Mouse (Mus musculus) limb, embryonic 13.5 days (tissue): ENCODE results near the gene Lsm10. TPM values are rescaled to one million over a fixed set of nuclear protein-coding genes. Genes with fewer than 3 reads are reported as not detected.

Experiments used
- ATAC-seq: fragments of 200-750 bp; cut with Nextera tagmentation; 2 replicates; pipeline ENCODE4 v1.8.0; 2017; ENCODE audit warnings: low read depth, moderate number of reproducible peaks, moderate TSS enrichment; ENCODE audit not compliant: low FRiP score
- H3K27ac ChIP-seq: fragments of 300-500 bp; sonication (generic); 2 replicates; pipeline ENCODE4 v1.5.1; 2015; ENCODE audit warnings: inconsistent platforms, mild to moderate bottlenecking, moderate library complexity
- H3K27me3 ChIP-seq: fragments of 300-500 bp; sonication (generic); 2 replicates; pipeline ENCODE4 v1.6.1; 2015; ENCODE audit warnings: mild to moderate bottlenecking, inconsistent platforms
- H3K36me3 ChIP-seq: fragments of 300-500 bp; sonication (generic); 2 replicates; pipeline ENCODE4 v1.6.1; 2015; ENCODE audit warnings: inconsistent platforms, mild to moderate bottlenecking, moderate library complexity
- H3K4me1 ChIP-seq: fragments of 300-500 bp; sonication (generic); 2 replicates; pipeline ENCODE4 v1.6.1; 2015; ENCODE audit warnings: inconsistent platforms
- H3K4me2 ChIP-seq: fragments of 300-500 bp; sonication (generic); replicated peaks from 2 replicates; pipeline ENCODE4 v1.6.1; 2015; ENCODE audit warnings: inconsistent platforms, mild to moderate bottlenecking, moderate library complexity
- H3K4me3 ChIP-seq: fragments of 300-500 bp; sonication (generic); 2 replicates; pipeline ENCODE4 v1.5.1; 2015; ENCODE audit warnings: moderate library complexity, mild to moderate bottlenecking, inconsistent platforms
- H3K9ac ChIP-seq: fragments of 300-500 bp; sonication (generic); 2 replicates; pipeline ENCODE4 v1.6.1; 2015; ENCODE audit warnings: mild to moderate bottlenecking, inconsistent platforms
- H3K9me3 ChIP-seq: fragments of 300-500 bp; sonication (generic); 2 replicates; pipeline ENCODE4 v1.6.1; 2016; ENCODE audit warnings: inconsistent platforms
- WGBS: fragments of 180-500 bp; shearing (Covaris S2); methylation state at CpG from one replicate; pipeline ENCODE4 v1.1.7; 2015; 5-methylcytosine and 5-hydroxymethylcytosine counted together
- polyA plus RNA-seq: library from polyadenylated mRNA; unstranded; fragments of >200 nt; fragmentation: Nextera tagmentation; extraction: Ambion mirVana; gene quantifications from 2 replicates; pipeline ENCODE4 v1.2.1, GENCODE M21; 2015

Lsm10 gene
- polyA plus RNA-seq, 1 experiment from 2014 or later, result 44.7 TPM

GRCm38 (mm10) chr4:126102061-126102841 lies 5.8 kb downstream of the Lsm10 start:
- Histone ChIP-seq H3K27ac (0 out of 2 replicates have a peak overlapping the region, but pooled peaks have one; percentile 29), H3K9ac (no peak overlapping the region), H3K4me1 (peaks cover 24% of the 10 kb centered on the region), H3K27me3 (no peaks in the 10 kb centered on the region), H3K4me2 (peak overlapping the region; percentile 81), H3K36me3 (peaks cover 21% of the 10 kb centered on the region), H3K4me3 (0 out of 2 replicates have a peak overlapping the region, but pooled peaks have one; percentile 87), H3K9me3 (no peaks in the 10 kb centered on the region)
- ATAC-seq, result no peak
- 49% methylated on average over 7 of the region's 7 CpGs for WGBS

- Histone ChIP-seq H3K27ac (peak overlapping the region; percentile 29), H3K9me3 (no peaks in the 10 kb centered on the region), H3K4me3 (peak overlapping the region; percentile 87), H3K27me3 (no peaks in the 10 kb centered on the region), H3K9ac (peak overlapping the region; percentile 62), H3K36me3 (peaks cover 19% of the 10 kb centered on the region), H3K4me1 (peaks cover 26% of the 10 kb centered on the region), H3K4me2 (peak overlapping the region; percentile 81)
- ATAC-seq, result peak; percentile 30; the same call in 1 of the 2 replicates
- 4% methylated on average over 15 of the region's 15 CpGs for WGBS
Observed at GRCm38 (mm10) chr4:126103057-126103581, 6.7 kb downstream of the Lsm10 start.

GRCm38 (mm10) chr4:126103590-126104068 lies 7.2 kb downstream of the Lsm10 start, which contains the start of gene Stk40:
TSS of gene Stk40 (plus strand) at chr4:126103957.
- Histone ChIP-seq H3K4me3 (peak within 1 kb of the TSS; percentile 87), H3K9me3 (no peaks in the 10 kb centered on the region), H3K9ac (peak within 1 kb of the TSS; percentile 87), H3K27ac (peak within 1 kb of the TSS; percentile 29), H3K4me2 (peak within 1 kb of the TSS; percentile 97), H3K36me3 (peaks cover 14% of the 10 kb centered on the region), H3K4me1 (peaks cover 31% of the 10 kb centered on the region), H3K27me3 (no peaks in the 10 kb centered on the region)
- ATAC-seq, result peak; percentile 98
- 2% methylated on average over 34 of the region's 34 CpGs for WGBS

- H3K4me3 ChIP-seq, result peak overlapping the region; percentile 87
- H3K4me1 ChIP-seq, result peaks cover 38% of the 10 kb centered on the region
- WGBS, result 4% methylated on average over 34 of the region's 34 CpGs
- H3K27ac ChIP-seq, result no peak overlapping the region
- peak; percentile 3; the same call in 1 of the 2 replicates for ATAC-seq
- peak overlapping the region; percentile 87 for H3K9ac ChIP-seq
- peaks cover 5% of the 10 kb centered on the region; the same call in 1 of the 2 replicates for H3K36me3 ChIP-seq
- H3K4me2 ChIP-seq, result peak overlapping the region; percentile 97
- H3K27me3 ChIP-seq, result no peaks in the 10 kb centered on the region
- H3K9me3 ChIP-seq, result no peaks in the 10 kb centered on the region
Observed at GRCm38 (mm10) chr4:126104261-126105075, 8.0 kb downstream of the Lsm10 start.

GRCm38 (mm10) chr4:126105131-126105783 lies 8.8 kb downstream of the Lsm10 start:
- H3K27me3 ChIP-seq, result no peaks in the 10 kb centered on the region
- H3K27ac ChIP-seq, result no peak overlapping the region
- peak overlapping the region; percentile 87 for H3K4me3 ChIP-seq
- peak overlapping the region; percentile 87; the same call in 1 of the 2 replicates for H3K9ac ChIP-seq
- H3K4me2 ChIP-seq, result peak overlapping the region; percentile 97
- no peak for ATAC-seq
- 54% methylated on average over 7 of the region's 7 CpGs for WGBS
- H3K4me1 ChIP-seq, result peaks cover 46% of the 10 kb centered on the region
- H3K36me3 ChIP-seq, result no peaks in the 10 kb centered on the region; the same call in 1 of the 2 replicates
- no peaks in the 10 kb centered on the region for H3K9me3 ChIP-seq

- H3K36me3 ChIP-seq, result no peaks in the 10 kb centered on the region
- no peak overlapping the region for H3K4me3 ChIP-seq
- H3K27ac ChIP-seq, result no peak overlapping the region
- H3K9ac ChIP-seq, result peak overlapping the region; percentile 31; the same call in 1 of the 2 replicates
- peaks cover 48% of the 10 kb centered on the region for H3K4me1 ChIP-seq
- H3K9me3 ChIP-seq, result no peaks in the 10 kb centered on the region
- no peak overlapping the region for H3K4me2 ChIP-seq
- ATAC-seq, result no peak
- no peaks in the 10 kb centered on the region for H3K27me3 ChIP-seq
- 45% methylated on average over 8 of the region's 8 CpGs for WGBS
Observed at GRCm38 (mm10) chr4:126108061-126108740, 11.8 kb downstream of the Lsm10 start.

GRCm38 (mm10) chr4:126109613-126110373 lies 13.4 kb downstream of the Lsm10 start:
- ATAC-seq, result no peak
- H3K27me3 ChIP-seq, result no peaks in the 10 kb centered on the region
- 72% methylated on average over 10 of the region's 10 CpGs for WGBS
- no peaks in the 10 kb centered on the region for H3K36me3 ChIP-seq
- peak overlapping the region; percentile 47 for H3K4me2 ChIP-seq
- H3K4me3 ChIP-seq, result no peak overlapping the region
- H3K4me1 ChIP-seq, result peaks cover 43% of the 10 kb centered on the region
- peak overlapping the region; percentile 82; the same call in 1 of the 2 replicates for H3K27ac ChIP-seq
- H3K9me3 ChIP-seq, result no peaks in the 10 kb centered on the region
- H3K9ac ChIP-seq, result peak overlapping the region; percentile 48; the same call in 1 of the 2 replicates

GRCm38 (mm10) chr4:126110374-126111152 lies 14.1 kb downstream of the Lsm10 start:
- no peak overlapping the region for H3K4me3 ChIP-seq
- peak overlapping the region; percentile 48 for H3K9ac ChIP-seq
- peaks cover 39% of the 10 kb centered on the region for H3K4me1 ChIP-seq

GRCm38 (mm10) chr4:126111153-126111549 lies 14.7 kb downstream of the Lsm10 start:
- Histone ChIP-seq H3K27ac (peak overlapping the region; percentile 82), H3K4me1 (peaks cover 43% of the 10 kb centered on the region), H3K36me3 (no peaks in the 10 kb centered on the region), H3K27me3 (no peaks in the 10 kb centered on the region), H3K9me3 (no peaks in the 10 kb centered on the region), H3K4me2 (peak overlapping the region; percentile 47), H3K4me3 (no peak overlapping the region), H3K9ac (peak overlapping the region; percentile 48; the same call in 1 of the 2 replicates)
- 0 out of 2 replicates have a peak, but pooled peaks have one; percentile 2 for ATAC-seq
- WGBS, result 18% methylated on average over 7 of the region's 7 CpGs

More at GRCm38 (mm10) chr4:126110374-126111152, 14.1 kb downstream of the Lsm10 start:
- Histone ChIP-seq H3K4me2 (peak overlapping the region; percentile 47), H3K36me3 (no peaks in the 10 kb centered on the region), H3K9me3 (no peaks in the 10 kb centered on the region), H3K27me3 (no peaks in the 10 kb centered on the region), H3K27ac (peak overlapping the region; percentile 82)
- WGBS, result 8% methylated on average over 12 of the region's 12 CpGs
- peak; percentile 73 for ATAC-seq

GRCm38 (mm10) chr4:126113243-126113642 lies 16.8 kb downstream of the Lsm10 start:
- WGBS, result 91% methylated on average over 4 of the region's 4 CpGs

More at GRCm38 (mm10) chr4:126113243-126113642, 16.8 kb downstream of the Lsm10 start:
- H3K9me3 ChIP-seq, result no peaks in the 10 kb centered on the region
- peaks cover 38% of the 10 kb centered on the region for H3K4me1 ChIP-seq
- no peak for ATAC-seq
- H3K36me3 ChIP-seq, result peaks cover 10% of the 10 kb centered on the region; the same call in 1 of the 2 replicates
- H3K4me2 ChIP-seq, result no peak overlapping the region
- H3K9ac ChIP-seq, result no peak overlapping the region
- H3K27me3 ChIP-seq, result no peaks in the 10 kb centered on the region
- no peak overlapping the region for H3K4me3 ChIP-seq
- H3K27ac ChIP-seq, result no peak overlapping the region
